Mouse (Mus musculus) left cerebral cortex, adult 9 months (tissue): Measurements from ENCODE around the gene Cldn9.

Experiments used
- DNase-seq, 2 experiments: peaks; one replicate each; pipeline ENCODE4 v3.0.0; 2022; ENCODE audit warnings: low spot score in 2 of 2

The Cldn9 gene

DNA sequence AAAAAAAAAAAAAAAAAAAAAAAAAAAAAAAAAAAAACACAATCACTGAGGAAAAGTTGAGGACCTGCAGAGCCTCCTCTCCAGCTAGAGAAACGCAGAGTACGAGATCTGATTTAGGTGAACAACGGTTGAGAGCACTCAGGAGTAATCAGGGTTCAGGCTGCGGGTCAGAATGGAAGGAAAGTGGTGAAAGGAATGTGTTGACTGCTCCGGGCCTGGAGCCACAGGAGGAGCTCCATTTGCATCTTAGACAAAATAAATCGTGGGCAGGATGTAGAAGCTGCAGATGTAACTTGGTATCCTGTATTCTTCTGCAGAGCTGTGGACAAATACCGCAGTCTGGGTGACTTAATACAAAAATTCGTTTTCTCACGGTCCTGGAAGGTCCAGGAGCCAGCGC is 37.9 kb downstream of the Cldn9 start:
- DNase-seq = no peak

DNA sequence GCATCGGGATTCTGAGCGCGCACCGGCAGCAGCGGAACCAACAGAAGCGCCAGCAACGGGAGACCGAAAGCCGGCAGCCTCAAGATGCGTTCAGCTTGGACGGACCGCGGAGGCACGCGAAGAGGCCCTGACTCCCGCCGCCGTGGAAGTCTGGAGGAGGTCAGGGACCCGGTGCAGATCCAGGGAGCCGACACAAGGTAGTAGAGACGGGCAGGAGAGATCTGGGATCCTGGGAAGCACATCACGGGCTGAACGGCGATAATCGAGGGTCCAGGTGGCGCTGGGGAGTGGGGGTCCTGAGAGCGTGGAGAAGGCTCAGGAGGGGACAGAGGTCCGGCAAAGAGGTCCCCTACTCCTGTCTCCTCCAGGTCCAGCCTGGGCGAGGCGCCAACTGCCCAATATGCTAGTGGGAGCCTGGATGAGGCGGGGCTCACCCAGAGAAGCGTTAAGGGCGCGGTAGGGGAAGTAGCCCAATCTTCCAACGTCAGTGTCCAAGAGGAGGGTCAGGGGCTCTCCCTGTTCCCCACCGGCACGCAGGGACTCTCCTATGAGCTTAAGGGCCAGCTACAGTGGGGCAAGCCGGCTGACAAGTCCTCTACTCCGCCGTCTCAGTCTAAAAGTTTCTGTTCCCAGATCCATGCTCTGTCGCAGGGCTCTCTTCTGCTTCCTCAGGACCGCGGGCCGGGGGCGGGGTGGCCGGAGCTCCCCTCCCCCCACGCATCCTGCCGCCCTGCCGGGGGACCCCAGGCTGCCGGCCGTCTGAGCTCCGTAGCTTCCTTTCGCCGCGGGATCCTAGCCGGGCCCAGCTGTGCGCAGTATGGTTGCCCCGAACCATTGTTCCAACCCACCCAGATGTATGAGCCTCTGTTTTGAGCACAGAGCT is 39.0 kb downstream of the Cldn9 start, which contains the start of gene Mmp25:
TSS of gene Mmp25 (minus strand) at position 665 of the 883 bp plus-strand sequence.
- DNase-seq = no peak
